In genomic region chr8:46502333-46503071, GRCm38 (mm10) we compare ENCODE assay signal across 10 mouse cellular contexts. TPM values are rescaled to one million over a fixed set of nuclear protein-coding genes. Genes with fewer than 3 reads are reported as not detected.
A peak's percentile ranks its signal among the peaks of the same experiment; 100 is the strongest.
DNase-seq lines count a peak whose midpoint lies in the region; ATAC-seq and TF ChIP-seq lines count a peak whose summit lies in the region.
"Had no signal": no experiment of that assay in that cellular context is flagged by ENCODE, and none has a peak within 500 bp of the region (broad histone marks: within the 10 kb centered on the region; RNA-seq: fewer than 3 reads in every experiment).

No protein-coding gene starts in this region.

- WGBS in heart, embryonic 13.5 days = 21% methylated on average over 19 of the region's 19 CpGs
- 17% methylated on average over 19 of the region's 19 CpGs for WGBS in hindbrain, postnatal 0 days
- 19% methylated on average over 19 of the region's 19 CpGs for WGBS in midbrain, embryonic 13.5 days

- no peak for TF ChIP-seq POLR2A in cortical plate, adult 2 months (IDR thresholded peaks at IDR 0.05; ENCODE audit: extremely low read depth, insufficient read depth, low read length)

- no peak overlapping the region for H3K27ac ChIP-seq in heart, embryonic 13.5 days (replicated peaks)
- no peak overlapping the region for H3K27ac ChIP-seq in cortical plate, adult 2 months (ENCODE audit: insufficient read depth, low read length)
- no peak overlapping the region for H3K27ac ChIP-seq in hindbrain, postnatal 0 days
- no peak overlapping the region for H3K27ac ChIP-seq in midbrain, embryonic 13.5 days

- ATAC-seq in heart, embryonic 13.5 days (ENCODE audit: extremely low read depth, insufficient number of reproducible peaks, low FRiP score, low TSS enrichment) = no peak
- ATAC-seq in hindbrain, postnatal 0 days = peak; percentile 60
- 0 out of 2 replicates have a peak, but pooled peaks have one; percentile 21 for ATAC-seq in midbrain, embryonic 13.5 days
- no peak for ATAC-seq in megakaryocyte, adult 5-6 weeks (ENCODE audit: poor library complexity, severe bottlenecking)
- no peak for ATAC-seq in monocyte, adult 5-6 weeks (replicated peaks; ENCODE audit: insufficient number of reproducible peaks, low FRiP score, low TSS enrichment, poor library complexity, severe bottlenecking)
- ATAC-seq: CD4-positive, CD25-positive, alpha-beta regulatory T cell, adult 4 months had no signal

- H3K9me3 ChIP-seq in heart, embryonic 13.5 days = no peaks in the 10 kb centered on the region
- H3K9me3 ChIP-seq in hindbrain, postnatal 0 days (ENCODE audit: low read length) = no peaks in the 10 kb centered on the region
- no peaks in the 10 kb centered on the region for H3K9me3 ChIP-seq in midbrain, embryonic 13.5 days

- intact Hi-C loops in heart, postnatal 10 days (cut with DNase I) = no loop called here

- H3K4me2 ChIP-seq in heart, embryonic 13.5 days = peak overlapping the region; percentile 60
- H3K4me2 ChIP-seq in hindbrain, postnatal 0 days (ENCODE audit: low read depth, low read length) = peak overlapping the region; percentile 54
- H3K4me2 ChIP-seq in midbrain, embryonic 13.5 days (replicated peaks) = peak overlapping the region; percentile 50

- H3K27me3 ChIP-seq in heart, embryonic 13.5 days (replicated peaks) = no peaks in the 10 kb centered on the region
- no peaks in the 10 kb centered on the region for H3K27me3 ChIP-seq in hindbrain, postnatal 0 days (ENCODE audit: insufficient read depth, low read length)
- H3K27me3 ChIP-seq in midbrain, embryonic 13.5 days = no peaks in the 10 kb centered on the region

- H3K9ac ChIP-seq in heart, embryonic 13.5 days = peak overlapping the region; percentile 38
- peak overlapping the region; percentile 53 for H3K9ac ChIP-seq in hindbrain, postnatal 0 days (replicated peaks; ENCODE audit: low read length)
- H3K9ac ChIP-seq in midbrain, embryonic 13.5 days (replicated peaks) = peak overlapping the region; percentile 34

- no peak for DNase-seq in heart, postnatal 10 days
- peak; percentile 64 for DNase-seq in hindbrain, postnatal 0 days (ENCODE audit: low spot score)
- DNase-seq in right cerebral cortex, postnatal 4 days = no peak
- DNase-seq: gastrocnemius, postnatal 10 days had no signal

- no peak for TF ChIP-seq CTCF in cortical plate, adult 2 months (IDR thresholded peaks at IDR 0.05; ENCODE audit: extremely low read depth, insufficient read depth, low read length)
- TF ChIP-seq CTCF in hindbrain, postnatal 0 days (IDR thresholded peaks at IDR 0.05; ENCODE audit: low read depth) = no peak

- peaks cover 17% of the 10 kb centered on the region for H3K36me3 ChIP-seq in heart, embryonic 13.5 days
- H3K36me3 ChIP-seq in hindbrain, postnatal 0 days (ENCODE audit: insufficient read depth, low read length) = no peaks in the 10 kb centered on the region
- H3K36me3 ChIP-seq in midbrain, embryonic 13.5 days = no peaks in the 10 kb centered on the region

- peaks cover 36% of the 10 kb centered on the region for H3K4me1 ChIP-seq in heart, embryonic 13.5 days
- H3K4me1 ChIP-seq in cortical plate, adult 2 months (ENCODE audit: control insufficient read depth, insufficient read depth, low read length) = peaks cover 3% of the 10 kb centered on the region
- peaks cover 9% of the 10 kb centered on the region for H3K4me1 ChIP-seq in hindbrain, postnatal 0 days (ENCODE audit: insufficient read depth, low read length)
- H3K4me1 ChIP-seq in midbrain, embryonic 13.5 days (replicated peaks) = peaks cover 11% of the 10 kb centered on the region

- peak overlapping the region; percentile 39 for H3K4me3 ChIP-seq in heart, embryonic 13.5 days
- peak overlapping the region; percentile 2; the same call in 1 of the 2 replicates for H3K4me3 ChIP-seq in cortical plate, adult 2 months (ENCODE audit: insufficient read depth, low read length)
- peak overlapping the region; percentile 33 for H3K4me3 ChIP-seq in hindbrain, postnatal 0 days (ENCODE audit: low read length)
- peak overlapping the region; percentile 38 for H3K4me3 ChIP-seq in midbrain, embryonic 13.5 days (replicated peaks)

RNA-seq across cellular contexts. Expression of gene Acsl1, which starts 31.7 kb away (rescaled TPM):
- polyA plus RNA-seq in heart, embryonic 13.5 days (2015; fragmentation: Nextera tagmentation; extraction: Ambion mirVana) = 21.0 and 21.4 TPM in 2 replicates
- 100 to 1,000 TPM; 855 to 861 TPM for total RNA-seq in heart, postnatal 10 days (2021)
- 49.4 and 52.2 TPM in 2 replicates for polyA plus RNA-seq in cortical plate, adult 2 months (2012; rRNA removed)
- total RNA-seq in hindbrain, postnatal 0 days (2014; rRNA removed) = 29.0 and 40.3 TPM in 2 replicates
- polyA plus RNA-seq in hindbrain, postnatal 0 days (2015; fragmentation: Nextera tagmentation; extraction: Ambion mirVana) = 25.6 and 26.7 TPM in 2 replicates
- polyA plus RNA-seq in midbrain, embryonic 13.5 days (2015; fragmentation: Nextera tagmentation; extraction: Ambion mirVana) = 10.9 and 11.2 TPM in 2 replicates
- total RNA-seq in megakaryocyte, adult 5-6 weeks (2015) = 51.0 and 67.3 TPM in 2 replicates
- total RNA-seq in megakaryocyte, adult 5-6 weeks (2017) = 97.1 and 125 TPM in 2 replicates
- total RNA-seq in monocyte, adult 5-6 weeks (2017) = 48.7 to 59.9 TPM (median 49.7 TPM) in 3 replicates

RNA-seq across cellular contexts. Expression of gene Cenpu, which starts 49.3 kb away (rescaled TPM):
- polyA plus RNA-seq in heart, embryonic 13.5 days (2015; fragmentation: Nextera tagmentation; extraction: Ambion mirVana) = 8.7 and 10.2 TPM in 2 replicates
- total RNA-seq in heart, postnatal 10 days (2021) = 1 to 10 TPM; 3.0 to 4.6 TPM
- polyA plus RNA-seq in cortical plate, adult 2 months (2012; rRNA removed) = 1.9 and 3.2 TPM in 2 replicates
- 2.2 and 6.0 TPM in 2 replicates for total RNA-seq in hindbrain, postnatal 0 days (2014; rRNA removed)
- polyA plus RNA-seq in hindbrain, postnatal 0 days (2015; fragmentation: Nextera tagmentation; extraction: Ambion mirVana) = 7.5 and 8.0 TPM in 2 replicates
- 13.6 and 13.8 TPM in 2 replicates for polyA plus RNA-seq in midbrain, embryonic 13.5 days (2015; fragmentation: Nextera tagmentation; extraction: Ambion mirVana)
- total RNA-seq in megakaryocyte, adult 5-6 weeks (2015) = 21.0 and 25.9 TPM in 2 replicates
- 30.1 and 70.6 TPM in 2 replicates for total RNA-seq in megakaryocyte, adult 5-6 weeks (2017)
- 1.4 to 12.8 TPM (median 5.1 TPM) in 3 replicates for total RNA-seq in monocyte, adult 5-6 weeks (2017)

Comparison
In these comparisons a context has a peak if more than half of its experiments do, and no peak if none do; other contexts are left out.
1. ATAC-seq: peak in hindbrain, postnatal 0 days (single experiment) and midbrain, embryonic 13.5 days (single experiment); none in heart, embryonic 13.5 days (single experiment), megakaryocyte, adult 5-6 weeks (single experiment) and monocyte, adult 5-6 weeks (single experiment).
2. RNA of gene Acsl1, which starts 31.7 kb away (total RNA-seq): 855 to 861 TPM in heart, postnatal 10 days; 51.0 to 125 TPM in megakaryocyte, adult 5-6 weeks, 48.7 to 59.9 TPM in monocyte, adult 5-6 weeks and 29.0 to 40.3 TPM in hindbrain, postnatal 0 days; every median in the first group is over 4 times any median in the second.
3. Peak in every context shown above with its lines, with median percentiles within 50 percentile points of each other: H3K4me2 ChIP-seq, H3K4me3 ChIP-seq and H3K9ac ChIP-seq.